Mouse (Mus musculus) MEL (cell line): Measurements from ENCODE around the gene Olfr523. TPM values are rescaled to one million over a fixed set of nuclear protein-coding genes. Genes with fewer than 3 reads are reported as not detected.
A peak's percentile ranks its signal among the peaks of the same experiment; 100 is the strongest.

ENCODE experiments used
- DNase-seq: peaks from one replicate; pipeline ENCODE4 v3.0.0; 2011; ENCODE audit warnings: low read depth, low spot score
- H3K27ac ChIP-seq: 2 replicates; pipeline ENCODE4 v1.5.1; 2012; ENCODE audit warnings: low read depth, mild to moderate bottlenecking, control low read depth, low read length, moderate library complexity; ENCODE audit not compliant: control insufficient read depth
- H3K27me3 ChIP-seq, 2 experiments: fragments of 150-350 bp in 1 of 2; sonication (generic) in 1 of 2; 2 replicates each; pipeline ENCODE4 v1.6.1; 2012; ENCODE audit warnings: low read length in 2 of 2, mild to moderate bottlenecking in 2 of 2, improper control_type of control experiment in 1 of 2, moderate library complexity in 1 of 2; ENCODE audit not compliant: insufficient read depth in 2 of 2, control insufficient read depth in 1 of 2
- H3K36me3 ChIP-seq, 2 experiments: 2 replicates each; pipeline ENCODE4 v1.6.1; 2012 to 2014; ENCODE audit warnings: low read length in 2 of 2, improper control_type of control experiment in 1 of 2, inconsistent platforms in 1 of 2, mild to moderate bottlenecking in 1 of 2; ENCODE audit not compliant: insufficient read depth in 2 of 2, control insufficient read depth in 1 of 2
- H3K4me1 ChIP-seq, 2 experiments: fragments of 150-350 bp in 1 of 2; sonication (generic) in 1 of 2; 2 replicates each; pipeline ENCODE4 v1.6.1; 2012; ENCODE audit warnings: low read length in 2 of 2, improper control_type of control experiment in 1 of 2, mild to moderate bottlenecking in 1 of 2; ENCODE audit not compliant: insufficient read depth in 2 of 2, control insufficient read depth in 1 of 2
- H3K4me3 ChIP-seq, 2 experiments: fragments of 150-350 bp in 1 of 2; sonication (generic) in 1 of 2; 2 replicates each; pipeline ENCODE4 v1.5.1; 2012; ENCODE audit warnings: low read depth in 2 of 2, low read length in 2 of 2, mild to moderate bottlenecking in 2 of 2, moderate library complexity in 2 of 2, control low read depth in 1 of 2, improper control_type of control experiment in 1 of 2; ENCODE audit not compliant: control insufficient read depth in 1 of 2, insufficient read depth in 1 of 2
- H3K79me2 ChIP-seq: 2 replicates; pipeline ENCODE4 v1.6.1; 2012; ENCODE audit warnings: mild to moderate bottlenecking, low read length, moderate library complexity; ENCODE audit not compliant: control insufficient read depth, poor library complexity, insufficient read depth
- H3K9ac ChIP-seq: 2 replicates; pipeline ENCODE4 v1.6.1; 2012; ENCODE audit warnings: low read depth, mild to moderate bottlenecking, control low read depth, low read length, moderate library complexity; ENCODE audit not compliant: control insufficient read depth, poor library complexity, severe bottlenecking
- H3K9me3 ChIP-seq: fragments of 150-350 bp; sonication (generic); replicated peaks from 2 replicates; pipeline ENCODE4 v1.6.1; 2012; ENCODE audit warnings: mild to moderate bottlenecking, low read length, improper control_type of control experiment, moderate library complexity; ENCODE audit not compliant: insufficient read depth
- BHLHE40 ChIP-seq: IDR thresholded peaks from 2 replicates; pipeline ENCODE4 v1.6.1; 2012; ENCODE audit warnings: low read depth, mild to moderate bottlenecking, inconsistent platforms, low read length, improper control_type of control experiment, borderline replicate concordance
- CHD1 ChIP-seq: IDR thresholded peaks from 2 replicates; pipeline ENCODE4 v1.6.1; 2012; ENCODE audit warnings: low read depth, mild to moderate bottlenecking, inconsistent platforms, low read length, improper control_type of control experiment
- CHD2 ChIP-seq: IDR thresholded peaks from 2 replicates; pipeline ENCODE4 v1.6.1; 2011; ENCODE audit warnings: low read length, improper control_type of control experiment
- CTCF ChIP-seq, 3 experiments: IDR thresholded peaks in 2 of 3; conservative IDR thresholded peaks in 1 of 3; 2 replicates each; pipeline ENCODE4 v1.5.1; 2011 to 2012; ENCODE audit warnings: low read length in 3 of 3, low read depth in 2 of 3, mild to moderate bottlenecking in 2 of 3, improper control_type of control experiment in 1 of 3, inconsistent platforms in 1 of 3, mixed read lengths in 1 of 3, moderate library complexity in 1 of 3; ENCODE audit not compliant: control insufficient read depth in 1 of 3, insufficient read depth in 1 of 3, poor library complexity in 1 of 3, severe bottlenecking in 1 of 3
- E2F4 ChIP-seq: IDR thresholded peaks from 2 replicates; pipeline ENCODE4 v1.6.1; 2011; ENCODE audit warnings: low read depth, low read length, improper control_type of control experiment, borderline replicate concordance
- EP300 ChIP-seq, 2 experiments: IDR thresholded peaks; 2 replicates each; pipeline ENCODE4 v1.6.1; 2011; ENCODE audit warnings: improper control_type of control experiment in 2 of 2, low read length in 2 of 2, low read depth in 1 of 2, mild to moderate bottlenecking in 1 of 2
- ETS1 ChIP-seq: IDR thresholded peaks from 2 replicates; pipeline ENCODE4 v1.6.1; 2012; ENCODE audit warnings: low read depth, mild to moderate bottlenecking, inconsistent platforms, low read length, improper control_type of control experiment, moderate library complexity
- GATA1 ChIP-seq: IDR thresholded peaks from 2 replicates; pipeline ENCODE4 v1.6.1; 2011; ENCODE audit warnings: low read depth, low read length, improper control_type of control experiment
- MAFK ChIP-seq: IDR thresholded peaks from 2 replicates; pipeline ENCODE4 v1.6.1; 2011; ENCODE audit warnings: low read depth, mild to moderate bottlenecking, low read length, improper control_type of control experiment, borderline replicate concordance
- MAX ChIP-seq: IDR thresholded peaks from 2 replicates; pipeline ENCODE4 v1.6.1; 2011; ENCODE audit warnings: low read length, improper control_type of control experiment
- MEF2A ChIP-seq: IDR thresholded peaks from 2 replicates; pipeline ENCODE4 v1.6.1; 2014; ENCODE audit warnings: low read depth, mild to moderate bottlenecking, inconsistent platforms, low read length, improper control_type of control experiment; ENCODE audit not compliant: poor library complexity, insufficient replicate concordance, severe bottlenecking; ENCODE audit errors: extremely low read depth
- MYC ChIP-seq: IDR thresholded peaks from 2 replicates; pipeline ENCODE4 v1.6.1; 2011; ENCODE audit warnings: low read depth, mild to moderate bottlenecking, low read length, improper control_type of control experiment, moderate library complexity
- NRF1 ChIP-seq: IDR thresholded peaks from 2 replicates; pipeline ENCODE4 v1.6.1; 2014; ENCODE audit warnings: low read depth, mild to moderate bottlenecking, inconsistent platforms, low read length, improper control_type of control experiment, moderate library complexity; ENCODE audit not compliant: poor library complexity, insufficient read depth, severe bottlenecking
- POLR2AphosphoS5 ChIP-seq: IDR thresholded peaks from 2 replicates; pipeline ENCODE4 v1.6.1; 2012; ENCODE audit warnings: low read depth, borderline replicate concordance, mild to moderate bottlenecking, inconsistent platforms, low read length, moderate library complexity, mixed read lengths
- RAD21 ChIP-seq: IDR thresholded peaks from 2 replicates; pipeline ENCODE4 v1.6.1; 2011; ENCODE audit warnings: mild to moderate bottlenecking, low read depth, low read length, improper control_type of control experiment
- SIN3A ChIP-seq: IDR thresholded peaks from 2 replicates; pipeline ENCODE4 v1.6.1; 2012; ENCODE audit warnings: low read length, improper control_type of control experiment, inconsistent platforms
- SMC3 ChIP-seq: IDR thresholded peaks from 2 replicates; pipeline ENCODE4 v1.6.1; 2011; ENCODE audit warnings: low read depth, low read length, improper control_type of control experiment
- TCF12 ChIP-seq: IDR thresholded peaks from 2 replicates; pipeline ENCODE4 v1.6.1; 2014; ENCODE audit warnings: low read depth, mild to moderate bottlenecking, inconsistent platforms, low read length, improper control_type of control experiment, moderate library complexity
- polyA plus RNA-seq, 2 experiments: library from polyadenylated mRNA; stranded (reverse) in 1 of 2; unstranded in 1 of 2; fragments of >175 nt in 1 of 2; fragments of >200 nt in 1 of 2; gene quantifications; 2 replicates each; pipeline versions ENCODE4 v1.2.1 to v1.2.4; 2012; ENCODE audit warnings: low replicate concordance in 2 of 2, low read depth in 1 of 2; ENCODE audit not compliant: insufficient read length in 2 of 2, insufficient read depth in 1 of 2, missing spikeins in 1 of 2
- total RNA-seq: library from RNA; depleted of rRNA; stranded (reverse); fragments of 300-350 nt; gene quantifications from 2 replicates; pipeline ENCODE4 v1.2.3, GENCODE M21; 2012

The Olfr523 gene
- total and polyA plus RNA-seq, 3 experiments: not detected

DNA sequence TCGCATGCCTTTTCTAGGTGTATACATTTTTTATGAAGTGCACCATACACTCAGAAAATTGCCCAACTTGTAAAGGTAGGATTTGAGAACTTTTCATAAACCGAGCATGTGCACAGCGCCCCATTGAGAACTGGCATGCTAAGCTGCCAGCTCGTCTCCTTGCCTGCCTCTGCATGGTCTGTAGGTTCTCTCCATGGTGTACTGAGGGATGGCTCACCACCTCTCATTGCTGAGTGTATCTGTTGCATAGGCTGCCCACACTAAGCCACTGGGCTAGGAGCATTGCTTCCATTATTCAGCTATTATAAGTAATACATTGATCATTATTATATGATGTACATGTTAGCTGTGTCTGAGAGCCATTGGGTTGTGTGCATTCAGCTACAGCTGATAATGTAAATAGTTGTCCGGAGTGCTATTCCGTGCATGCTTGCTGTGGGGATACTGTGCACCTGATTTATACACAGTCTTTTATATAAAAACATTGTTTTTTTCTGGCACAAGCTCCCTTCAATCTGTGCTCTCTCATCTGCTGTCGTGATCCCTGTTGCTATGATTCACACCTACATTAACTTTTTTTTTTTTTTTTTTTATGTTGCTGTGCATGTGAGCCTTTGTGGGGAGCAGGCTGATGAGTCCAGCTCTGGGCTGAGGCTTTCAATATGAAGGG, 14.8 kb downstream of the Olfr523 start:
- no peak for TF ChIP-seq CHD2
- TF ChIP-seq GATA1: no peak
- TF ChIP-seq MAX: no peak
- TF ChIP-seq SIN3A: no peak
- no peak for TF ChIP-seq MEF2A
- Histone ChIP-seq H3K27me3 (no peaks in the 10 kb centered on the region), H3K4me3 (no peak overlapping the region), H3K79me2 (no peaks in the 10 kb centered on the region), H3K36me3 (no peaks in the 10 kb centered on the region), H3K4me1 (peaks cover 0 to 6% of the 10 kb centered on the region in 2 experiments; a peak in 2 of 4 replicates), H3K27ac (no peak overlapping the region), H3K9ac (no peak overlapping the region), H3K9me3 (no peaks in the 10 kb centered on the region)
- DNase-seq: no peak

DNA sequence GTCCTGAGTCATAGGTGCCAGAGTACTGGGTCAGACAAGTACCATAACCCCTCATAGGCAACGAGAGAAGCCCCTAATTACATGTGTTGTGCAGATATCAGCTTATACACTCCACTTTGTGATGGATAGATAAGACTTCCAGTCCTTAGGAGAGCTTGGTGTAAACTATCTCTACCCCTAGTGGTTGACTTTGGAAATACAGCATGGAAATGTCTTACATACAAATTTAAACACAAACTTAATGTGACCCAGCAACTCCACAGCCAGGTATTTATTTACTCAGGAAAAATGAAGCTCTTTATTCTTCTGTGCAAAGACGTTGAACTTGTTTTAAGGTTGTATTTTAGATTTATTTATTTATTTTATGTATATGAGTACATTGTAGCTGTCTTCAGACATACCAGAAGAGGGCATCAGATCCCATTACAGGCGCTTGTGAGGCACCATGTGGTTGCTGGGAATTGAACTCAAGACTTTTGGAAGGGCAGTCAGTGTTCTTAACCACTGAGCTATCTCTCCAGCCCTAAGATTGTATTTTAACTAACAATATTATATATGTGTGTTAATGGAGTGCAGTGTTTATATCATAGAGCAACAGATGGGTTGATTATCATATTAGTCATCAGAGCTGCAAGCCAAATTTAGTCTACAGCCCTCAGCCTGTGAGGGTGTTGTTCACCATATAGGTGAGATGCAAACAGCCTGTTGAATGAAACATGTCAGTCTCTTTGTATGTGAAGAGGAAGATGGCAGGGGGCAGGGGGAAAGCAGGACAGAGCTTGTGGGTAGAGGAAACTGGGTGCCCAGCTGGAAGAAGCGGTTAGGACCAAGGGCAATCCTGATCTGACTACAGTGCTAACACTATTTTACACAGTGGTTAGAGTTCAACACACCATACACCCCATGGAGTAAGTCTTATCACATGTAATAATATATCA, 15.6 kb downstream of the Olfr523 start:
- no peaks in the 10 kb centered on the region for H3K9me3 ChIP-seq
- H3K79me2 ChIP-seq: no peaks in the 10 kb centered on the region
- DNase-seq: peak; percentile 79

More for the DNA sequence above, 15.6 kb downstream of the Olfr523 start:
- Histone ChIP-seq H3K9ac (no peak overlapping the region), H3K4me3 (no peak overlapping the region), H3K36me3 (no peaks in the 10 kb centered on the region), H3K27ac (no peak overlapping the region), H3K4me1 (peaks cover 0 to 6% of the 10 kb centered on the region in 2 experiments; a peak in 2 of 4 replicates), H3K27me3 (no peaks in the 10 kb centered on the region)
- TF ChIP-seq MEF2A (no peak), POLR2AphosphoS5 (no peak), MYC (peak; percentile 66; the same call in 1 of the 2 replicates), CTCF (IDR thresholded peaks at IDR 0.05 in 2 of 3, conservative IDR thresholded peaks at IDR 0.05 in 1 of 3; ENCODE audit: control insufficient read depth in 1 of 3, insufficient read depth in 1 of 3, low read depth in 2 of 3, low read length in 3 of 3, poor library complexity in 1 of 3, severe bottlenecking in 1 of 3) (peak; percentile 13 to 72 (median 70); a peak in 4 of 6 replicates), CHD1 (no peak), ETS1 (no peak), RAD21 (peak; percentile 27), E2F4 (no peak), NRF1 (no peak), SIN3A (no peak), MAFK (no peak), TCF12 (peak; percentile 13; the same call in 1 of the 2 replicates), BHLHE40 (no peak), SMC3 (peak; percentile 39), GATA1 (peak; percentile 75), EP300 (IDR thresholded peaks at IDR 0.05; ENCODE audit: low read depth in 1 of 2, low read length in 2 of 2) (peak in 1 of 2 experiments; percentile 19; a peak in 1 of 4 replicates)
